Mouse (Mus musculus): ENCODE data around the gene Gm17387.
A peak's percentile ranks its signal among the peaks of the same experiment; 100 is the strongest.

Gm17387 gene

GRCm38 (mm10) chr7:141072017-141072745, 43.2 kb downstream of the Gm17387 start:
- peak; percentile 32 for DNase-seq (ENCODE audit: low read depth)

DNA sequence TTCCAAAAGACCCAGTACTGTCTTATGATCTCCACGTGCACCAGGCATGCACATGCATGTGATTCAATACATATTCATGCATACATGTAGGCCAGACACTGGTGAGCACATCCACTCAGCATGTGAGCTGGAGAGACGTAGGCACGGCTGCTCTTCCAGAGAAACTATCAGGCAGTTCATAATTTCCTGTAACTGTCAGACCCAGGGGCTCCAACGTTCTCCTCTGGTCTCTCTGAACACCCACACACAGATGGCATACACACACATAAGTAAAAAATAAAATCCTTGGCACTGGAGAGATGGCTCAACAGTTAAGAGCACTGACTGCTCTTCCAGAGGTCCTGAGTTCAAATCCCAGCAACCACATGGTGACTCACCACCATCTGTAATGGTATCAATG, 44.9 kb downstream of the Gm17387 start:
- DNase-seq (ENCODE audit: low read depth): no peak

GRCm38 (mm10) chr7:141077841-141078240, 48.9 kb downstream of the Gm17387 start, which contains the start of gene Pkp3:
Gene Pkp3, plus strand, starts transcription at chr7:141078218.
- no peak for DNase-seq (ENCODE audit: low read depth)

DNA sequence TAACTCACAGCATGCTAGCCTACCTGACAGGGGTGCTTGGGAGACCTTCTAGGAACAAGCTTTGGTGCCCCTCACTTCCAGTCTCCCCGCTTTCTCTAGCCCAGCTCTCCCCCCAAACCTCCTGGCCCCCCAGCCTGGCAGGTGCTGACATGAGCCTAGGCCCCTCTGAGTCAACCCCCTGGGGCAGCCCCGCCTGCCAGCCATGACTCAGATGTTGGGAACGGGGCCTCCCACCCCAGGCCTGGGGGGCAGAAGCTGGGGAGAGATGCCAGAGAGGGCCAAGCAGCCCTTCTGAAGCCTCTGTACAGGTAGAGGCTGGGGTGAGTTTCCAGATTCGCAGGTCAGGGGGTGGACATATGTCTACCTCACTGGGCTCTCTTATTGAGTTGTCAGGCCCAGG, 49.9 kb downstream of the Gm17387 start:
- DNase-seq (ENCODE audit: low read depth): peak; percentile 77

Data from NIH3T3 (cell line).